Mouse (Mus musculus) neural tube, embryonic 13.5 days (tissue): Measurements from ENCODE around the gene Add2. TPM values are rescaled to one million over a fixed set of nuclear protein-coding genes. Genes with fewer than 3 reads are reported as not detected.

Source experiments
- ATAC-seq: fragments of 200-750 bp; cut with Nextera tagmentation; 2 replicates; pipeline ENCODE4 v1.8.0; 2017; ENCODE audit warnings: low read depth, mild to moderate bottlenecking, moderate TSS enrichment, moderate library complexity
- H3K27ac ChIP-seq: fragments of 300-500 bp; sonication (generic); replicated peaks from 2 replicates; pipeline ENCODE4 v1.5.1; 2015; ENCODE audit warnings: moderate library complexity, mild to moderate bottlenecking, inconsistent platforms
- H3K27me3 ChIP-seq: fragments of 300-500 bp; sonication (generic); 2 replicates; pipeline ENCODE4 v1.6.1; 2015; ENCODE audit warnings: mild to moderate bottlenecking, inconsistent platforms
- H3K36me3 ChIP-seq: fragments of 300-500 bp; sonication (generic); 2 replicates; pipeline ENCODE4 v1.6.1; 2015; ENCODE audit warnings: mild to moderate bottlenecking, inconsistent platforms
- H3K4me1 ChIP-seq: fragments of 300-500 bp; sonication (generic); replicated peaks from 2 replicates; pipeline ENCODE4 v1.6.1; 2015; ENCODE audit warnings: inconsistent platforms
- H3K4me2 ChIP-seq: fragments of 300-500 bp; sonication (generic); 2 replicates; pipeline ENCODE4 v1.6.1; 2015; ENCODE audit warnings: inconsistent platforms, mild to moderate bottlenecking, moderate library complexity
- H3K4me3 ChIP-seq: fragments of 300-500 bp; sonication (generic); 2 replicates; pipeline ENCODE4 v1.5.1; 2015; ENCODE audit warnings: mild to moderate bottlenecking, inconsistent platforms
- H3K9ac ChIP-seq: fragments of 300-500 bp; sonication (generic); 2 replicates; pipeline ENCODE4 v1.6.1; 2015; ENCODE audit warnings: moderate library complexity, mild to moderate bottlenecking, inconsistent platforms
- H3K9me3 ChIP-seq: fragments of 300-500 bp; sonication (generic); 2 replicates; pipeline ENCODE4 v1.6.1; 2016; ENCODE audit warnings: inconsistent platforms
- WGBS: fragments of 180-500 bp; shearing (Covaris S2); methylation state at CpG from one replicate; pipeline ENCODE4 v1.1.7; 2015; 5-methylcytosine and 5-hydroxymethylcytosine counted together
- polyA plus RNA-seq: library from polyadenylated mRNA; unstranded; fragments of >200 nt; fragmentation: Nextera tagmentation; extraction: Ambion mirVana; gene quantifications from 2 replicates; pipeline ENCODE4 v1.2.1, GENCODE M21; 2015

Add2 gene
- polyA plus RNA-seq, 1 experiment from 2014 or later = 148 TPM

GRCm38 (mm10) chr6:86052032-86052459 lies 23.6 kb downstream of the Add2 start:
- peak; percentile 87 for ATAC-seq
- Histone ChIP-seq H3K9ac (peak overlapping the region; percentile 23), H3K36me3 (no peaks in the 10 kb centered on the region), H3K27me3 (no peaks in the 10 kb centered on the region), H3K4me1 (peaks cover 77% of the 10 kb centered on the region), H3K9me3 (no peaks in the 10 kb centered on the region), H3K27ac (peak overlapping the region; percentile 98), H3K4me3 (no peak overlapping the region), H3K4me2 (peak overlapping the region; percentile 37)
- 12% methylated on average over 7 of the region's 7 CpGs for WGBS

- no peaks in the 10 kb centered on the region for H3K36me3 ChIP-seq
- peak; percentile 52 for ATAC-seq
- H3K27me3 ChIP-seq = no peaks in the 10 kb centered on the region
- WGBS = 4% methylated on average over 4 of the region's 4 CpGs
- peak overlapping the region; percentile 98 for H3K27ac ChIP-seq
- H3K4me1 ChIP-seq = peaks cover 77% of the 10 kb centered on the region
- peak overlapping the region; percentile 37 for H3K4me2 ChIP-seq
- peak overlapping the region; percentile 55 for H3K9ac ChIP-seq
- H3K4me3 ChIP-seq = no peak overlapping the region
- H3K9me3 ChIP-seq = no peaks in the 10 kb centered on the region
Observed at GRCm38 (mm10) chr6:86052556-86052955, 24.1 kb downstream of the Add2 start.

GRCm38 (mm10) chr6:86053099-86053498 lies 24.6 kb downstream of the Add2 start:
- 8% methylated on average over 4 of the region's 4 CpGs for WGBS
- no peaks in the 10 kb centered on the region for H3K36me3 ChIP-seq
- peak overlapping the region; percentile 37 for H3K4me2 ChIP-seq
- peak overlapping the region; percentile 55 for H3K9ac ChIP-seq
- H3K27ac ChIP-seq = peak overlapping the region; percentile 98
- no peaks in the 10 kb centered on the region for H3K9me3 ChIP-seq
- peaks cover 78% of the 10 kb centered on the region for H3K4me1 ChIP-seq
- H3K27me3 ChIP-seq = no peaks in the 10 kb centered on the region
- no peak overlapping the region for H3K4me3 ChIP-seq
- peak; percentile 9; the same call in 1 of the 2 replicates for ATAC-seq

GRCm38 (mm10) chr6:86053594-86053993 lies 25.1 kb downstream of the Add2 start:
- Histone ChIP-seq H3K27ac (peak overlapping the region; percentile 98), H3K9me3 (no peaks in the 10 kb centered on the region), H3K4me2 (peak overlapping the region; percentile 37), H3K9ac (peak overlapping the region; percentile 55), H3K27me3 (no peaks in the 10 kb centered on the region), H3K4me3 (no peak overlapping the region), H3K4me1 (peaks cover 80% of the 10 kb centered on the region), H3K36me3 (no peaks in the 10 kb centered on the region)
- ATAC-seq = no peak
- WGBS = 63% methylated on average over 5 of the region's 5 CpGs

- WGBS = 3% methylated on average over 1 of the region's 1 CpGs
Observed at GRCm38 (mm10) chr6:86058475-86058874, 30.0 kb downstream of the Add2 start.

GRCm38 (mm10) chr6:86059151-86059853 lies 30.8 kb downstream of the Add2 start:
- peak overlapping the region; percentile 60 for H3K9ac ChIP-seq
- no peaks in the 10 kb centered on the region for H3K27me3 ChIP-seq
- H3K4me1 ChIP-seq = peaks cover 82% of the 10 kb centered on the region
- H3K9me3 ChIP-seq = no peaks in the 10 kb centered on the region
- 22% methylated on average over 7 of the region's 7 CpGs for WGBS
- no peaks in the 10 kb centered on the region for H3K36me3 ChIP-seq
- H3K4me3 ChIP-seq = peak overlapping the region; percentile 7; the same call in 1 of the 2 replicates
- ATAC-seq = peak; percentile 67
- peak overlapping the region; percentile 91 for H3K27ac ChIP-seq
- H3K4me2 ChIP-seq = peak overlapping the region; percentile 40

More at GRCm38 (mm10) chr6:86058475-86058874, 30.0 kb downstream of the Add2 start:
- Histone ChIP-seq H3K27me3 (no peaks in the 10 kb centered on the region), H3K36me3 (no peaks in the 10 kb centered on the region), H3K4me2 (no peak overlapping the region), H3K4me1 (peaks cover 82% of the 10 kb centered on the region), H3K27ac (peak overlapping the region; percentile 91), H3K4me3 (no peak overlapping the region), H3K9me3 (no peaks in the 10 kb centered on the region), H3K9ac (no peak overlapping the region)
- no peak for ATAC-seq

- Histone ChIP-seq H3K27me3 (no peaks in the 10 kb centered on the region), H3K4me2 (no peak overlapping the region; the same call in 1 of the 2 replicates), H3K4me3 (no peak overlapping the region), H3K9ac (no peak overlapping the region), H3K9me3 (no peaks in the 10 kb centered on the region), H3K27ac (peak overlapping the region; percentile 91), H3K4me1 (peaks cover 84% of the 10 kb centered on the region), H3K36me3 (no peaks in the 10 kb centered on the region)
- no peak for ATAC-seq
- 95% methylated on average over 3 of the region's 3 CpGs for WGBS
Observed at GRCm38 (mm10) chr6:86060170-86060569, 31.7 kb downstream of the Add2 start.

GRCm38 (mm10) chr6:86062226-86062625 lies 33.7 kb downstream of the Add2 start:
- WGBS = 33% methylated on average over 5 of the region's 5 CpGs
- Histone ChIP-seq H3K4me3 (no peak overlapping the region), H3K27ac (peak overlapping the region; percentile 92), H3K27me3 (no peaks in the 10 kb centered on the region), H3K4me1 (peaks cover 100% of the 10 kb centered on the region), H3K9me3 (no peaks in the 10 kb centered on the region), H3K36me3 (no peaks in the 10 kb centered on the region), H3K9ac (peak overlapping the region; percentile 43), H3K4me2 (peak overlapping the region; percentile 26)
- ATAC-seq = no peak

GRCm38 (mm10) chr6:86062684-86063083 lies 34.2 kb downstream of the Add2 start:
- Histone ChIP-seq H3K4me2 (peak overlapping the region; percentile 26; the same call in 1 of the 2 replicates), H3K9me3 (no peaks in the 10 kb centered on the region), H3K4me1 (peaks cover 99% of the 10 kb centered on the region), H3K36me3 (no peaks in the 10 kb centered on the region), H3K27me3 (no peaks in the 10 kb centered on the region), H3K27ac (peak overlapping the region; percentile 92), H3K9ac (peak overlapping the region; percentile 43; the same call in 1 of the 2 replicates), H3K4me3 (no peak overlapping the region)
- WGBS = 55% methylated on average over 2 of the region's 2 CpGs
- ATAC-seq = no peak

- ATAC-seq = peak; percentile 70
- Histone ChIP-seq H3K9me3 (no peaks in the 10 kb centered on the region), H3K27me3 (no peaks in the 10 kb centered on the region), H3K9ac (peak overlapping the region; percentile 43; the same call in 1 of the 2 replicates), H3K4me2 (peak overlapping the region; percentile 33), H3K4me1 (peaks cover 98% of the 10 kb centered on the region), H3K4me3 (no peak overlapping the region), H3K36me3 (no peaks in the 10 kb centered on the region), H3K27ac (peak overlapping the region; percentile 92)
- WGBS = 14% methylated on average over 6 of the region's 6 CpGs
Observed at GRCm38 (mm10) chr6:86064318-86065016, 36.0 kb downstream of the Add2 start.

GRCm38 (mm10) chr6:86066727-86067126 lies 38.2 kb downstream of the Add2 start:
- H3K9ac ChIP-seq = no peak overlapping the region
- no peaks in the 10 kb centered on the region for H3K9me3 ChIP-seq
- H3K4me1 ChIP-seq = peaks cover 98% of the 10 kb centered on the region
- H3K27ac ChIP-seq = peak overlapping the region; percentile 92; the same call in 1 of the 2 replicates
- no peak overlapping the region for H3K4me2 ChIP-seq
- WGBS = 72% methylated on average over 6 of the region's 6 CpGs
- H3K27me3 ChIP-seq = no peaks in the 10 kb centered on the region
- H3K36me3 ChIP-seq = no peaks in the 10 kb centered on the region
- no peak for ATAC-seq
- H3K4me3 ChIP-seq = no peak overlapping the region

- Histone ChIP-seq H3K4me2 (no peak overlapping the region), H3K27ac (peak overlapping the region; percentile 92; the same call in 1 of the 2 replicates), H3K9me3 (no peaks in the 10 kb centered on the region), H3K4me3 (no peak overlapping the region), H3K36me3 (no peaks in the 10 kb centered on the region), H3K27me3 (no peaks in the 10 kb centered on the region), H3K4me1 (peaks cover 98% of the 10 kb centered on the region), H3K9ac (no peak overlapping the region)
- ATAC-seq = no peak
- 57% methylated on average over 5 of the region's 5 CpGs for WGBS
Observed at GRCm38 (mm10) chr6:86067145-86067544, 38.7 kb downstream of the Add2 start.
